ENCODE assay signal across 7 mouse cellular contexts in the genomic region with DNA sequence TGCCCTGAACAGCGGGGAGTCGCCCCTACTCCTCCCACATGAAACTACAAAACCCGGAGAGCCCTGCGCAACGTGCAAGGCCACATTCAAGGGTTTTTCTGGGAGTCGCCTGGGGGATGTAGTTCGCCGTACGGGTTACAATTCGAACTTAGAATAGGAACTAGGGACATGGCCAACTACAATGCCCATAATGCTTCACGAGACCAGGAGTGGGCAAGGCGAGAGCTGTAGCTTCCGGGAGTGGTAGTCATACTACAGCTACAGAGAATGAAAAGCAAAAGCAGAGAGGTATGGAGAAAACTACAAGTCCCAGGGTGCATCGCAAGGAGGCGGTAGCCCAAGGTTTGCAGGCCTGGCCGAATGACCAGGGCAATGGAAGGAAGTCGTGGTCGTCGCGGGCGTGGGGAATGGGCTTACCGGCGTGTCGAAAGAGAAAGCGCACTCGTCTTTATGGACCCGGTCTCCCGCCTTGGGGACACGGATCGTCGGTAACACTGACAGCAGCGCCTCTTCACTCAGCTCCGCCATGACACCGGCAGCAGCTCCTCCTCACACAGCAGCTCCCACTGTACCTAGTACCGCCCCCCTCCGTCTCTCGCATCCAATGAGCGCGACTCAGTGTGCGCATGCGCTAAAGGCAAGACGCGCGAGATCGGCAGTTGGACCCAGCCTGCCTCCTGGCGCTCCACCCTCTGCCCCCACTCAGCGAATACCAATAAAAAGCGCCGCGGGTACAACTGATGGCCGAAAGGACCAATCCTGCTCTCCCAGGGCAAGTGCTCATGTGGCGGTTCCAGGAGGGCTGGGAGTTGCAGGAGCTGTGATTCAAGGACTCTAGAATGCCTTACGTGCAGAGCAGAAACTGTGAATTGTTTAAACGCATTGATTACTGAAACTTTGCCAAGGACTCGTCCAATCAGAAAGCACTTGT. TPM values are rescaled to one million over a fixed set of nuclear protein-coding genes. Genes with fewer than 3 reads are reported as not detected.
DNase-seq lines count a peak whose midpoint lies in the region; ATAC-seq and TF ChIP-seq lines count a peak whose summit lies in the region.

A gene (minus strand): TSS at position 617 of the 931 bp plus-strand sequence.
A gene (plus strand): TSS at position 680 of the 931 bp plus-strand sequence.

- WGBS in embryonic facial prominence, embryonic 10.5 days: under 1% methylated on average over 55 of the region's 55 CpGs
- WGBS in intestine, postnatal 0 days: under 1% methylated on average over 55 of the region's 55 CpGs
- under 1% methylated on average over 55 of the region's 55 CpGs for WGBS in midbrain, embryonic 12.5 days
- WGBS in small intestine, adult 2 months: under 1% methylated on average over 55 of the region's 55 CpGs

- intact Hi-C loops in left cerebral cortex, postnatal 4 days (cut with DNase I): no loop called here

- peak within 1 kb of the TSS; percentile 90 for H3K27ac ChIP-seq in embryonic facial prominence, embryonic 10.5 days (replicated peaks)
- peak within 1 kb of the TSS; percentile 73 for H3K27ac ChIP-seq in intestine, postnatal 0 days (ENCODE audit: low read depth, low read length)
- H3K27ac ChIP-seq in midbrain, embryonic 12.5 days (replicated peaks): peak within 1 kb of the TSS; percentile 89
- H3K27ac ChIP-seq in small intestine, adult 2 months (ENCODE audit: insufficient read depth, low read depth, low read length): peak within 1 kb of the TSS; percentile 89

- no peaks in the 10 kb centered on the region for H3K9me3 ChIP-seq in embryonic facial prominence, embryonic 10.5 days
- no peaks in the 10 kb centered on the region for H3K9me3 ChIP-seq in intestine, postnatal 0 days (ENCODE audit: control insufficient read depth)
- no peaks in the 10 kb centered on the region for H3K9me3 ChIP-seq in midbrain, embryonic 12.5 days

- ATAC-seq in intestine, postnatal 0 days: peak; percentile 94
- ATAC-seq in midbrain, embryonic 12.5 days (ENCODE audit: low FRiP score, low read depth): peak; percentile 94

- TF ChIP-seq POLR2A in small intestine, adult 2 months (IDR thresholded peaks at IDR 0.05; ENCODE audit: low read depth, low read length): peak; percentile 56; the same call in 1 of the 2 replicates

- peak; percentile 50 for TF ChIP-seq CTCF in intestine, postnatal 0 days (IDR thresholded peaks at IDR 0.05; ENCODE audit: low read depth)
- 0 out of 2 replicates have a peak, but pooled peaks have one; percentile 12 for TF ChIP-seq CTCF in small intestine, adult 2 months (IDR thresholded peaks at IDR 0.05; ENCODE audit: extremely low read depth, insufficient read length, insufficient replicate concordance, low read depth, low read length)

- H3K36me3 ChIP-seq in embryonic facial prominence, embryonic 10.5 days (replicated peaks): peaks cover 65% of the 10 kb centered on the region
- peaks cover 46% of the 10 kb centered on the region for H3K36me3 ChIP-seq in intestine, postnatal 0 days (ENCODE audit: control insufficient read depth, insufficient read depth)
- peaks cover 54% of the 10 kb centered on the region for H3K36me3 ChIP-seq in midbrain, embryonic 12.5 days
- peaks cover 18% of the 10 kb centered on the region for H3K36me3 ChIP-seq in small intestine, adult 2 months (ENCODE audit: control insufficient read depth, insufficient read depth, low read length)

- peak within 1 kb of the TSS; percentile 54 for H3K9ac ChIP-seq in intestine, postnatal 0 days (ENCODE audit: low read depth, low read length)
- peak within 1 kb of the TSS; percentile 74 for H3K9ac ChIP-seq in midbrain, embryonic 12.5 days (replicated peaks)

- no peaks in the 10 kb centered on the region for H3K27me3 ChIP-seq in embryonic facial prominence, embryonic 10.5 days (replicated peaks; ENCODE audit: low read depth, poor library complexity, severe bottlenecking)
- no peaks in the 10 kb centered on the region for H3K27me3 ChIP-seq in intestine, postnatal 0 days (replicated peaks; ENCODE audit: control insufficient read depth, insufficient read depth, low read length)
- no peaks in the 10 kb centered on the region for H3K27me3 ChIP-seq in midbrain, embryonic 12.5 days
- H3K27me3 ChIP-seq in small intestine, adult 2 months (ENCODE audit: control insufficient read depth, insufficient read depth, low read length): no peaks in the 10 kb centered on the region

- peak within 1 kb of the TSS; percentile 81 for H3K4me3 ChIP-seq in embryonic facial prominence, embryonic 10.5 days
- peak within 1 kb of the TSS; percentile 68 for H3K4me3 ChIP-seq in intestine, postnatal 0 days (ENCODE audit: low read depth, low read length)
- H3K4me3 ChIP-seq in midbrain, embryonic 12.5 days: peak within 1 kb of the TSS; percentile 66
- H3K4me3 ChIP-seq in small intestine, adult 2 months (ENCODE audit: low read depth, low read length): peak within 1 kb of the TSS; percentile 71

- H3K4me1 ChIP-seq in embryonic facial prominence, embryonic 10.5 days: peaks cover 40% of the 10 kb centered on the region
- H3K4me1 ChIP-seq in intestine, postnatal 0 days (replicated peaks; ENCODE audit: control insufficient read depth, insufficient read depth, low read length): peaks cover 5% of the 10 kb centered on the region; the same call in 1 of the 2 replicates
- H3K4me1 ChIP-seq in midbrain, embryonic 12.5 days: peaks cover 34% of the 10 kb centered on the region
- peaks cover 9% of the 10 kb centered on the region for H3K4me1 ChIP-seq in small intestine, adult 2 months (ENCODE audit: control insufficient read depth, insufficient read depth, insufficient read length, low read length)

- peak; percentile 98 for DNase-seq in adrenal gland, postnatal 10 days
- peak; percentile 99 for DNase-seq in embryonic facial prominence, embryonic 10.5 days (ENCODE audit: low spot score)
- peak; percentile 100 for DNase-seq in gonadal fat pad, adult 2 months (ENCODE audit: low read depth)
- DNase-seq in left cerebral cortex, postnatal 4 days: peak; percentile 99

- H3K4me2 ChIP-seq in intestine, postnatal 0 days (replicated peaks; ENCODE audit: low read depth): peak within 1 kb of the TSS; percentile 83
- H3K4me2 ChIP-seq in midbrain, embryonic 12.5 days (replicated peaks): peak within 1 kb of the TSS; percentile 92

RNA-seq across cellular contexts. Expression of the first gene that starts in this region (rescaled TPM):
- 100 to 1,000 TPM in 1 of 2 experiments, 10 to 100 TPM in 1; 89.2 to 111 TPM for total RNA-seq in adrenal gland, postnatal 10 days (2021)
- 191 and 212 TPM in 2 replicates for polyA plus RNA-seq in embryonic facial prominence, embryonic 10.5 days (2016; fragmentation: Nextera tagmentation; extraction: Ambion mirVana)
- 107 and 120 TPM in 2 replicates for polyA plus RNA-seq in gonadal fat pad, adult 2 months (2012; rRNA removed)
- polyA plus RNA-seq in intestine, postnatal 0 days (2015; fragmentation: Nextera tagmentation; extraction: Ambion mirVana): 44.8 and 45.0 TPM in 2 replicates
- 100 to 1,000 TPM; 192 to 202 TPM for total RNA-seq in left cerebral cortex, postnatal 4 days (2021)
- polyA plus RNA-seq in midbrain, embryonic 12.5 days (2016; fragmentation: Nextera tagmentation; extraction: Ambion mirVana): 213 and 214 TPM in 2 replicates
- 26.7 and 53.0 TPM in 2 replicates for polyA plus RNA-seq in small intestine, adult 2 months (2012; rRNA removed)

RNA-seq across cellular contexts. Expression of the second gene that starts in this region (rescaled TPM):
- total RNA-seq in adrenal gland, postnatal 10 days (2021): 10 to 100 TPM; 26.3 to 28.8 TPM
- 225 and 238 TPM in 2 replicates for polyA plus RNA-seq in embryonic facial prominence, embryonic 10.5 days (2016; fragmentation: Nextera tagmentation; extraction: Ambion mirVana)
- polyA plus RNA-seq in gonadal fat pad, adult 2 months (2012; rRNA removed): 7.5 and 8.2 TPM in 2 replicates
- 45.4 and 57.4 TPM in 2 replicates for polyA plus RNA-seq in intestine, postnatal 0 days (2015; fragmentation: Nextera tagmentation; extraction: Ambion mirVana)
- 10 to 100 TPM in 1 of 2 experiments, 1 to 10 TPM in 1; 6.9 to 10.8 TPM for total RNA-seq in left cerebral cortex, postnatal 4 days (2021)
- polyA plus RNA-seq in midbrain, embryonic 12.5 days (2016; fragmentation: Nextera tagmentation; extraction: Ambion mirVana): 168 and 169 TPM in 2 replicates
- 32.2 and 52.9 TPM in 2 replicates for polyA plus RNA-seq in small intestine, adult 2 months (2012; rRNA removed)

Comparison
In these comparisons a context has a peak if more than half of its experiments do, and no peak if none do; other contexts are left out.
1. Peak in every context shown above with its lines: DNase-seq, ATAC-seq, H3K4me3 ChIP-seq and H3K27ac ChIP-seq.